Mouse (Mus musculus): ENCODE measurements at regions not wholly inside any gene's neighbourhood (a gene's known extent, or its start where the extent isn't known, plus 50 kb on each side); places are given as distances from the start of the nearest gene placed in this dataset.

- H3K36me3 ChIP-seq (ENCODE audit: control insufficient read depth, insufficient read depth, low read length) = no peaks in the 10 kb centered on the region
- no peak overlapping the region for H3K4me3 ChIP-seq
- no peaks in the 10 kb centered on the region for H3K27me3 ChIP-seq (ENCODE audit: control insufficient read depth, insufficient read depth, low read length)
- TF ChIP-seq CTCF (IDR thresholded peaks at IDR 0.05) = no peak
- TF ChIP-seq EP300 (IDR thresholded peaks at IDR 0.05; ENCODE audit: insufficient read depth, low read depth, low read length) = no peak
- TF ChIP-seq POLR2A (IDR thresholded peaks at IDR 0.05; ENCODE audit: insufficient read depth, low read depth, low read length) = no peak
- H3K27ac ChIP-seq = no peak overlapping the region
- H3K79me2 ChIP-seq (replicated peaks; ENCODE audit: control insufficient read depth, insufficient read depth, low read length) = no peaks in the 10 kb centered on the region
- H3K9ac ChIP-seq (ENCODE audit: low read depth, low read length) = no peak overlapping the region
- 70% methylated on average over 4 of the region's 4 CpGs for WGBS
- intact Hi-C loops (cut with DNase I) = loop anchor here (1.0 to 5.0 kb wide), 3 partner anchors 112 to 316 kb away; no protein-coding TSS in a partner anchor
- no peak for DNase-seq
- H3K4me1 ChIP-seq (ENCODE audit: control insufficient read depth, insufficient read depth, low read length) = peaks cover 2% of the 10 kb centered on the region
These were observed 158.3 kb upstream of the Plxnc1 start for GRCm38 (mm10) chr10:95102981-95103380.

GRCm38 (mm10) chr10:95099906-95100305 lies 155.3 kb upstream of the Plxnc1 start:
- peaks cover 2% of the 10 kb centered on the region for H3K4me1 ChIP-seq (ENCODE audit: control insufficient read depth, insufficient read depth, low read length)
- no peaks in the 10 kb centered on the region for H3K36me3 ChIP-seq (ENCODE audit: control insufficient read depth, insufficient read depth, low read length)
- 58% methylated on average over 5 of the region's 5 CpGs for WGBS
- intact Hi-C loops (cut with DNase I) = loop anchor here (5.0 kb wide), 1 partner anchor 217 kb away; no protein-coding TSS in a partner anchor
- H3K79me2 ChIP-seq (replicated peaks; ENCODE audit: control insufficient read depth, insufficient read depth, low read length) = no peaks in the 10 kb centered on the region
- peak overlapping the region; percentile 51 for H3K27ac ChIP-seq
- no peak overlapping the region for H3K4me3 ChIP-seq
- H3K9ac ChIP-seq (ENCODE audit: low read depth, low read length) = no peak overlapping the region
- no peaks in the 10 kb centered on the region for H3K27me3 ChIP-seq (ENCODE audit: control insufficient read depth, insufficient read depth, low read length)
- peak; percentile 64 to 68 for DNase-seq
- TF ChIP-seq POLR2A (IDR thresholded peaks at IDR 0.05; ENCODE audit: insufficient read depth, low read depth, low read length) (no peak), EP300 (IDR thresholded peaks at IDR 0.05; ENCODE audit: insufficient read depth, low read depth, low read length) (no peak), CTCF (IDR thresholded peaks at IDR 0.05) (no peak)

GRCm38 (mm10) chr10:95095847-95096246 lies 151.2 kb upstream of the Plxnc1 start:
- Histone ChIP-seq H3K4me3 (no peak overlapping the region), H3K9ac (ENCODE audit: low read depth, low read length) (no peak overlapping the region), H3K4me1 (ENCODE audit: control insufficient read depth, insufficient read depth, low read length) (peaks cover 2% of the 10 kb centered on the region), H3K27me3 (ENCODE audit: control insufficient read depth, insufficient read depth, low read length) (no peaks in the 10 kb centered on the region), H3K27ac (no peak overlapping the region), H3K79me2 (replicated peaks; ENCODE audit: control insufficient read depth, insufficient read depth, low read length) (no peaks in the 10 kb centered on the region), H3K36me3 (ENCODE audit: control insufficient read depth, insufficient read depth, low read length) (no peaks in the 10 kb centered on the region)
- DNase-seq = no peak
- intact Hi-C loops (cut with DNase I) = no loop called here
- 93% methylated on average over 4 of the region's 4 CpGs for WGBS
- TF ChIP-seq EP300 (IDR thresholded peaks at IDR 0.05; ENCODE audit: insufficient read depth, low read depth, low read length) = no peak
- no peak for TF ChIP-seq CTCF (IDR thresholded peaks at IDR 0.05)
- no peak for TF ChIP-seq POLR2A (IDR thresholded peaks at IDR 0.05; ENCODE audit: insufficient read depth, low read depth, low read length)

- Histone ChIP-seq H3K4me1 (ENCODE audit: control insufficient read depth, insufficient read depth, low read length) (peaks cover 2% of the 10 kb centered on the region), H3K36me3 (ENCODE audit: control insufficient read depth, insufficient read depth, low read length) (no peaks in the 10 kb centered on the region), H3K27ac (no peak overlapping the region), H3K79me2 (replicated peaks; ENCODE audit: control insufficient read depth, insufficient read depth, low read length) (no peaks in the 10 kb centered on the region), H3K27me3 (ENCODE audit: control insufficient read depth, insufficient read depth, low read length) (no peaks in the 10 kb centered on the region), H3K4me3 (no peak overlapping the region), H3K9ac (ENCODE audit: low read depth, low read length) (no peak overlapping the region)
- intact Hi-C loops (cut with DNase I) = no loop called here
- 75% methylated on average over 8 of the region's 8 CpGs for WGBS
- TF ChIP-seq POLR2A (IDR thresholded peaks at IDR 0.05; ENCODE audit: insufficient read depth, low read depth, low read length) (no peak), EP300 (IDR thresholded peaks at IDR 0.05; ENCODE audit: insufficient read depth, low read depth, low read length) (no peak), CTCF (IDR thresholded peaks at IDR 0.05) (no peak)
- no peak for DNase-seq
These were observed 150.1 kb upstream of the Plxnc1 start for GRCm38 (mm10) chr10:95094771-95095170.

GRCm38 (mm10) chr10:95093266-95093665 lies 148.6 kb upstream of the Plxnc1 start:
- DNase-seq = no peak
- 84% methylated on average over 5 of the region's 5 CpGs for WGBS
- Histone ChIP-seq H3K9ac (ENCODE audit: low read depth, low read length) (no peak overlapping the region), H3K4me3 (no peak overlapping the region), H3K4me1 (ENCODE audit: control insufficient read depth, insufficient read depth, low read length) (peaks cover 2% of the 10 kb centered on the region), H3K36me3 (ENCODE audit: control insufficient read depth, insufficient read depth, low read length) (no peaks in the 10 kb centered on the region), H3K79me2 (replicated peaks; ENCODE audit: control insufficient read depth, insufficient read depth, low read length) (no peaks in the 10 kb centered on the region), H3K27me3 (ENCODE audit: control insufficient read depth, insufficient read depth, low read length) (no peaks in the 10 kb centered on the region), H3K27ac (no peak overlapping the region)
- intact Hi-C loops (cut with DNase I) = no loop called here
- TF ChIP-seq POLR2A (IDR thresholded peaks at IDR 0.05; ENCODE audit: insufficient read depth, low read depth, low read length) (no peak), CTCF (IDR thresholded peaks at IDR 0.05) (no peak), EP300 (IDR thresholded peaks at IDR 0.05; ENCODE audit: insufficient read depth, low read depth, low read length) (no peak)

- no peaks in the 10 kb centered on the region for H3K79me2 ChIP-seq (replicated peaks; ENCODE audit: control insufficient read depth, insufficient read depth, low read length)
- WGBS = 65% methylated on average over 6 of the region's 6 CpGs
- intact Hi-C loops (cut with DNase I) = no loop called here
- peaks cover 2% of the 10 kb centered on the region for H3K4me1 ChIP-seq (ENCODE audit: control insufficient read depth, insufficient read depth, low read length)
- H3K27ac ChIP-seq = no peak overlapping the region
- no peaks in the 10 kb centered on the region for H3K27me3 ChIP-seq (ENCODE audit: control insufficient read depth, insufficient read depth, low read length)
- H3K9ac ChIP-seq (ENCODE audit: low read depth, low read length) = no peak overlapping the region
- no peaks in the 10 kb centered on the region for H3K36me3 ChIP-seq (ENCODE audit: control insufficient read depth, insufficient read depth, low read length)
- TF ChIP-seq POLR2A (IDR thresholded peaks at IDR 0.05; ENCODE audit: insufficient read depth, low read depth, low read length) (no peak), EP300 (IDR thresholded peaks at IDR 0.05; ENCODE audit: insufficient read depth, low read depth, low read length) (no peak), CTCF (IDR thresholded peaks at IDR 0.05) (no peak)
- DNase-seq = no peak
- no peak overlapping the region for H3K4me3 ChIP-seq
These were observed 146.5 kb upstream of the Plxnc1 start for GRCm38 (mm10) chr10:95091086-95091485.
